Comparison of ENCODE assay signal across 14 mouse cellular contexts in genomic region chr10:70159651-70160320, GRCm38 (mm10). TPM values are rescaled to one million over a fixed set of nuclear protein-coding genes. Genes with fewer than 3 reads are reported as not detected.
A peak's percentile ranks its signal among the peaks of the same experiment; 100 is the strongest.
DNase-seq lines count a peak whose midpoint lies in the region; ATAC-seq lines count a peak whose summit lies in the region.
"Had no signal": no experiment of that assay in that cellular context is flagged by ENCODE, and none has a peak within 500 bp of the region (broad histone marks: within the 10 kb centered on the region; RNA-seq: fewer than 3 reads in every experiment).

No protein-coding gene starts in this region.

- peaks cover 7% of the 10 kb centered on the region for H3K4me1 ChIP-seq in neural tube, embryonic 13.5 days (replicated peaks)
- H3K4me1 ChIP-seq: liver, embryonic 13.5 days had no signal

- H3K9ac ChIP-seq in neural tube, embryonic 13.5 days = 0 out of 2 replicates have a peak overlapping the region, but pooled peaks have one; percentile 28
- H3K9ac ChIP-seq: liver, embryonic 13.5 days had no signal

- H3K27ac ChIP-seq in neural tube, embryonic 13.5 days (replicated peaks) = no peak overlapping the region
- H3K27ac ChIP-seq: embryonic facial prominence, embryonic 10.5 days; liver, embryonic 13.5 days; macrophage had no signal

- no peaks in the 10 kb centered on the region for H3K9me3 ChIP-seq in neural tube, embryonic 13.5 days
- H3K9me3 ChIP-seq: embryonic facial prominence, embryonic 10.5 days; liver, embryonic 13.5 days had no signal

- peaks cover 24% of the 10 kb centered on the region for H3K36me3 ChIP-seq in neural tube, embryonic 13.5 days

- no peaks in the 10 kb centered on the region for H3K27me3 ChIP-seq in neural tube, embryonic 13.5 days
- H3K27me3 ChIP-seq: liver, embryonic 13.5 days had no signal

- peak; percentile 21 for DNase-seq in gastrocnemius, postnatal 14 days
- DNase-seq in gastrocnemius, postnatal 4 days (ENCODE audit: low spot score in 2 of 2) = no peak
- DNase-seq in neural tube, embryonic 10.5 days (ENCODE audit: extremely low spot score, low spot score) = no peak
- peak; percentile 34 to 39 for DNase-seq in cerebellum, postnatal 10 days
- DNase-seq in skeletal muscle tissue, adult 2 months (ENCODE audit: low read depth, low spot score) = peak; percentile 37
- no peak for DNase-seq in layer of hippocampus, postnatal 14 days (ENCODE audit: low spot score in 2 of 2)
- DNase-seq: liver, embryonic 13.5 days had no signal

- no peak overlapping the region for H3K4me2 ChIP-seq in neural tube, embryonic 13.5 days
- H3K4me2 ChIP-seq: liver, embryonic 13.5 days had no signal

- WGBS in neural tube, embryonic 13.5 days = 79% methylated on average over 12 of the region's 12 CpGs

- H3K4me3 ChIP-seq in neural tube, embryonic 13.5 days = no peak overlapping the region
- H3K4me3 ChIP-seq: embryonic facial prominence, embryonic 10.5 days; liver, embryonic 13.5 days had no signal

- intact Hi-C loops in gastrocnemius, postnatal 14 days (cut with DNase I; ENCODE audit: low total_unique reads) = no loop called here

- no peak for ATAC-seq in neural tube, embryonic 13.5 days (ENCODE audit: low read depth)
- ATAC-seq: intestine, embryonic 16.5 days had no signal

RNA-seq across cellular contexts. Expression of gene Mrln, which starts 44.7 kb away (rescaled TPM):
- total RNA-seq in gastrocnemius, postnatal 14 days (2021) = 100 to 1,000 TPM in 1 of 2 experiments, 10 to 100 TPM in 1; 97.0 to 105 TPM
- 100 to 1,000 TPM; 151 to 157 TPM for total RNA-seq in gastrocnemius, postnatal 4 days (2021)
- 1.7 and 3.5 TPM in 2 replicates for polyA plus RNA-seq in neural tube, embryonic 13.5 days (2015; fragmentation: Nextera tagmentation; extraction: Ambion mirVana)
- 1 to 10 TPM in 1 of 2 experiments, not detected in 1; 1.5 TPM for total RNA-seq in layer of hippocampus, postnatal 14 days (2021)
- total RNA-seq: left cerebral cortex, postnatal 14 days had no signal
- polyA plus RNA-seq: large intestine, adult 2 months; macrophage; small intestine, adult 2 months had no signal

Comparison
In these comparisons a context has a peak if more than half of its experiments do, and no peak if none do; other contexts are left out.
1. DNase-seq: peak in gastrocnemius, postnatal 14 days (single experiment), cerebellum, postnatal 10 days (2 of 2) and skeletal muscle tissue, adult 2 months (single experiment); none in gastrocnemius, postnatal 4 days (0 of 2), neural tube, embryonic 10.5 days (single experiment) and layer of hippocampus, postnatal 14 days (0 of 2).
2. RNA of gene Mrln, which starts 44.7 kb away (total RNA-seq): 151 to 157 TPM in gastrocnemius, postnatal 4 days and 97.0 to 105 TPM in gastrocnemius, postnatal 14 days; 1.5 TPM in layer of hippocampus, postnatal 14 days; every median in the first group is over 10 times any median in the second.